Mouse (Mus musculus): ENCODE results near the gene Dnaic2. TPM values are rescaled to one million over a fixed set of nuclear protein-coding genes. Genes with fewer than 3 reads are reported as not detected.

Dnaic2 gene
- polyA plus RNA-seq, 2 experiments, result 0.03 TPM; not detected in 1

- Histone ChIP-seq H3K4me1 (replicated peaks; ENCODE audit: control insufficient read depth in 2 of 2, insufficient read depth in 2 of 2, low read length in 1 of 2) (no peaks in the 10 kb centered on the region), H3K4me3 (ENCODE audit: insufficient read depth in 1 of 2, low read depth in 2 of 2, low read length in 2 of 2) (peak within 1 kb of the TSS in 1 of 2 experiments; percentile 30; a peak in 3 of 4 replicates), H3K27me3 (ENCODE audit: control insufficient read depth, insufficient read depth, low read length) (peaks cover 27% of the 10 kb centered on the region), H3K36me3 (replicated peaks; ENCODE audit: control insufficient read depth, insufficient read depth, low read depth) (no peaks in the 10 kb centered on the region), H3K27ac (no peak within 1 kb of the TSS), H3K9ac (replicated peaks) (no peak within 1 kb of the TSS), H3K4me2 (ENCODE audit: low read depth) (peak within 1 kb of the TSS; percentile 54), H3K9me3 (ENCODE audit: control insufficient read depth, low read length) (no peaks in the 10 kb centered on the region)
- 14% methylated on average over 4 of the region's 4 CpGs for WGBS (ENCODE audit: insufficient replicate concordance)
- TF ChIP-seq CTCF (IDR thresholded peaks at IDR 0.05; ENCODE audit: low read depth), result no peak
- TF ChIP-seq EP300 (IDR thresholded peaks at IDR 0.05; ENCODE audit: low read depth), result no peak
- DNase-seq (ENCODE audit: low read depth in 3 of 3, low spot score in 3 of 3) (no peak), ATAC-seq (ENCODE audit: insufficient read depth) (no peak)
Observed at GRCm38 (mm10) chr11:114795848-114796322, 68.7 kb downstream of the Dnaic2 start, which contains the start of gene Btbd17. Gene Btbd17, minus strand, starts transcription at chr11:114795945.

DNA sequence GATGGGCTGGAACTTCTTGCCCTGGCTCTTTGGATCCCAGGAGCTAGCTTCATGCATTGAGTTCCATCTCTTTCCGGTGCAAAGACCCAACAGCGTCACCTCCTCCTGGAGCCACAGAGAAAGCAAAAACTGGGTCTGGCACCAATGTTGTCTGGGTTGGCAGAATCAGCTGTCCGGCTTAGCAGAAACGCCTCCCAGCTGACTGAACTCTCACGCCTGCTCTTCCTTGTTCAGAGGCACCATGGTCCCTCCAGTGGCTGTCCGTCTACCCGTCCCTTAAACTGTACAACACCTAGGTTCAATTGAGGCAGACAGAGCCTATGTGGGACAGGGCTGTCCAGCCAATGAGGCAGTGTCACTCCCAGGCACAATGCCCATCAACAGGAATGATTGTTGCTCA lies 70.0 kb downstream of the Dnaic2 start:
- Histone ChIP-seq H3K4me3 (ENCODE audit: insufficient read depth in 1 of 2, low read depth in 2 of 2, low read length in 2 of 2) (no peak overlapping the region), H3K27ac (no peak overlapping the region), H3K4me2 (ENCODE audit: low read depth) (no peak overlapping the region), H3K4me1 (replicated peaks; ENCODE audit: control insufficient read depth in 2 of 2, insufficient read depth in 2 of 2, low read length in 1 of 2) (no peaks in the 10 kb centered on the region), H3K9ac (replicated peaks) (no peak overlapping the region), H3K27me3 (ENCODE audit: control insufficient read depth, insufficient read depth, low read length) (peaks cover 14% of the 10 kb centered on the region), H3K36me3 (replicated peaks; ENCODE audit: control insufficient read depth, insufficient read depth, low read depth) (no peaks in the 10 kb centered on the region), H3K9me3 (ENCODE audit: control insufficient read depth, low read length) (no peaks in the 10 kb centered on the region)
- WGBS (ENCODE audit: insufficient replicate concordance), result 69% methylated on average over 7 of the region's 7 CpGs
- no peak for DNase-seq (ENCODE audit: low read depth in 3 of 3, low spot score in 3 of 3)
- TF ChIP-seq CTCF (IDR thresholded peaks at IDR 0.05; ENCODE audit: low read depth), result no peak
- no peak for TF ChIP-seq EP300 (IDR thresholded peaks at IDR 0.05; ENCODE audit: low read depth)
- ATAC-seq (ENCODE audit: insufficient read depth), result no peak

DNA sequence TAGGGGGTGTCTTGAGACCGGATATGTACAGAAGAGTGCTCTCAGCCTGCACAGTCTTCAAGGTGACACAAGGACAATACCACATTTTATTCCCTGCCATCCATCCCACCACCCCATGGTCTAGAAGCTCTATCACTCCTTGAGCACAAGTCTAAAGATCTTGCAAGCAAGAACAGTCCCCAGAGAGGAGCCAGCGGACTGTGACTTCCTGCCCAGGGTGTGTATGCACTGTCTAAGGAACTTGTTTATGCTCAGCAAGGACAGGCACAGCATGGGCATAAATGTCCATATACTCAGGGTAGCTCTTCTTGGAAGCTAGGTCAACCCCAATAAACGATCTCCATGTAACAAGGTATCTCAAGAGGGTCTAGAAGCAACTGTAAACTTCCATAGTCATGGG lies 70.8 kb downstream of the Dnaic2 start:
- no peak overlapping the region for H3K4me3 ChIP-seq (ENCODE audit: insufficient read depth in 1 of 2, low read depth in 2 of 2, low read length in 2 of 2)
- WGBS (ENCODE audit: insufficient replicate concordance), result 50% methylated on average over 3 of the region's 3 CpGs
- DNase-seq (ENCODE audit: low read depth in 3 of 3, low spot score in 3 of 3) (no peak), ATAC-seq (ENCODE audit: insufficient read depth) (no peak)
- no peaks in the 10 kb centered on the region for H3K36me3 ChIP-seq (replicated peaks; ENCODE audit: control insufficient read depth, insufficient read depth, low read depth)
- no peak overlapping the region for H3K4me2 ChIP-seq (ENCODE audit: low read depth)
- H3K27ac ChIP-seq, result no peak overlapping the region
- no peaks in the 10 kb centered on the region for H3K4me1 ChIP-seq (replicated peaks; ENCODE audit: control insufficient read depth in 2 of 2, insufficient read depth in 2 of 2, low read length in 1 of 2)
- peaks cover 6% of the 10 kb centered on the region for H3K27me3 ChIP-seq (ENCODE audit: control insufficient read depth, insufficient read depth, low read length)
- TF ChIP-seq EP300 (IDR thresholded peaks at IDR 0.05; ENCODE audit: low read depth) (no peak), CTCF (IDR thresholded peaks at IDR 0.05; ENCODE audit: low read depth) (no peak)
- H3K9me3 ChIP-seq (ENCODE audit: control insufficient read depth, low read length), result no peaks in the 10 kb centered on the region
- H3K9ac ChIP-seq (replicated peaks), result no peak overlapping the region

DNA sequence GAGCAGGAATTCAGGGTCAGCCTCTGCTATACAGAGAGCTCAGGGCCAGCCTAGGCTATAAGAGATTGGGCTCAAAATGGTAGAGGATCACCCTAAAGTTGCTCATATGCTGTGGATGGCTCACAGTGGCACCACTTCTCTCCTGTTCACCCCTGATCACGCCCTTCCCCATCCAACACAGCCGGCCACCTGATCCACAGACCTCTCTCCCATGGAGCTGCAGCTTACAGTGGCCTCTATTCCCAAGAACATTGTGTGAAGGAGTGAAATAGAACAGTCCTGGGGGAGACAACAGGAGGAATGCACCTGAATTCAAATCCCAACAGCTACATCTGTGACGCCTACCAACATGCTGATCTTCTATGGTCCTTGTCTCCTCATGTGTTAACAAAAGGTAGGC lies 71.4 kb downstream of the Dnaic2 start, which contains the start of gene Gpr142:
TSS of gene Gpr142 (plus strand) at position 301 of the 400 bp plus-strand sequence.
- 48% methylated on average over 3 of the region's 3 CpGs for WGBS (ENCODE audit: insufficient replicate concordance)
- no peak for DNase-seq (ENCODE audit: low read depth in 3 of 3, low spot score in 3 of 3)
- Histone ChIP-seq H3K27me3 (ENCODE audit: control insufficient read depth, insufficient read depth, low read length) (no peaks in the 10 kb centered on the region; the same call in 1 of the 2 replicates), H3K36me3 (replicated peaks; ENCODE audit: control insufficient read depth, insufficient read depth, low read depth) (no peaks in the 10 kb centered on the region), H3K27ac (no peak within 1 kb of the TSS), H3K4me1 (replicated peaks; ENCODE audit: control insufficient read depth in 2 of 2, insufficient read depth in 2 of 2, low read length in 1 of 2) (no peaks in the 10 kb centered on the region), H3K4me2 (ENCODE audit: low read depth) (no peak within 1 kb of the TSS), H3K9me3 (ENCODE audit: control insufficient read depth, low read length) (no peaks in the 10 kb centered on the region), H3K4me3 (ENCODE audit: insufficient read depth in 1 of 2, low read depth in 2 of 2, low read length in 2 of 2) (no peak within 1 kb of the TSS), H3K9ac (replicated peaks) (no peak within 1 kb of the TSS)
- ATAC-seq (ENCODE audit: insufficient read depth), result no peak
- TF ChIP-seq EP300 (IDR thresholded peaks at IDR 0.05; ENCODE audit: low read depth) (no peak), CTCF (IDR thresholded peaks at IDR 0.05; ENCODE audit: low read depth) (no peak)

DNA sequence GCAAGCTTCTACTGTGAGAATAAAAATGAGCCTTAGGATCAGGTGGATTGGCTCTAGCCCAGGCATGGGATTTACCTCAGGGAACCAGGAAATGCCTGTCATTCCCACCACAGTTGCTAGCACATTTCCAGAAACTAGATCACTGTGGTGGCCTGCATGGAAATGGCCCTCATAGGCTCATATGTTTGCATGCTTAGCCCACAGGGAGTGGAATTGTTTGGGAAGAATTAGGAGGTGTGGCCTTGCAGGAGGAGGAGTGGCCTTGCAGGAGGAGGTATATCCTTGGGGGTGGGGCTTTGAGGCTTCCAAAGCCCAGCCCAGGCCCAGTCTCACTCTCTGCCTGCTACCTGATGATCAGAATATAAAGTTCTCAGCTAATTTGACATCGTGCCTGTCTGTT lies 74.7 kb downstream of the Dnaic2 start:
- TF ChIP-seq EP300 (IDR thresholded peaks at IDR 0.05; ENCODE audit: low read depth) (no peak), CTCF (IDR thresholded peaks at IDR 0.05; ENCODE audit: low read depth) (0 out of 2 replicates have a peak, but pooled peaks have one; percentile 0)
- Histone ChIP-seq H3K4me2 (ENCODE audit: low read depth) (no peak overlapping the region), H3K36me3 (replicated peaks; ENCODE audit: control insufficient read depth, insufficient read depth, low read depth) (no peaks in the 10 kb centered on the region), H3K9ac (replicated peaks) (no peak overlapping the region), H3K27me3 (ENCODE audit: control insufficient read depth, insufficient read depth, low read length) (no peaks in the 10 kb centered on the region), H3K9me3 (ENCODE audit: control insufficient read depth, low read length) (no peaks in the 10 kb centered on the region), H3K4me1 (replicated peaks; ENCODE audit: control insufficient read depth in 2 of 2, insufficient read depth in 2 of 2, low read length in 1 of 2) (no peaks in the 10 kb centered on the region), H3K27ac (no peak overlapping the region), H3K4me3 (ENCODE audit: insufficient read depth in 1 of 2, low read depth in 2 of 2, low read length in 2 of 2) (no peak overlapping the region)
- no peak for DNase-seq (ENCODE audit: low read depth in 3 of 3, low spot score in 3 of 3)
- WGBS (ENCODE audit: insufficient replicate concordance), result 74% methylated on average over 1 of the region's 1 CpGs
- ATAC-seq (ENCODE audit: insufficient read depth), result no peak

Measured in liver, embryonic 14.5 days (tissue).